Mouse (Mus musculus) retina, postnatal 7 days (tissue): Measurements from ENCODE around the gene Zzz3.

Source experiments
- DNase-seq: peaks from one replicate; pipeline ENCODE4 v3.0.0-alpha.2; 2012; ENCODE audit warnings: low read depth, low spot score

The Zzz3 gene

GRCm38 (mm10) chr3:152395350-152396277 is at the start of gene Zzz3:
Gene Zzz3, plus strand, starts transcription at chr3:152395473.
- peak; percentile 87 for DNase-seq

GRCm38 (mm10) chr3:152345732-152346632 is 49.3 kb upstream of the Zzz3 start, which contains the start of gene Usp33:
Gene Usp33, plus strand, starts transcription at chr3:152346478.
- DNase-seq = peak; percentile 79

GRCm38 (mm10) chr3:152346633-152347141 is 48.6 kb upstream of the Zzz3 start:
- no peak for DNase-seq

GRCm38 (mm10) chr3:152347227-152347626 is 48.0 kb upstream of the Zzz3 start:
- DNase-seq = no peak

- no peak for DNase-seq
These were observed 47.1 kb upstream of the Zzz3 start for GRCm38 (mm10) chr3:152348011-152348830.

GRCm38 (mm10) chr3:152350431-152350830 is 44.8 kb upstream of the Zzz3 start:
- no peak for DNase-seq

- DNase-seq = no peak
These were observed 44.3 kb upstream of the Zzz3 start for GRCm38 (mm10) chr3:152350966-152351365.

GRCm38 (mm10) chr3:152352289-152352688 is 43.0 kb upstream of the Zzz3 start:
- no peak for DNase-seq

- no peak for DNase-seq
These were observed 41.7 kb upstream of the Zzz3 start for GRCm38 (mm10) chr3:152353434-152354177.

- DNase-seq = no peak
These were observed 39.9 kb upstream of the Zzz3 start for GRCm38 (mm10) chr3:152355361-152355760.

GRCm38 (mm10) chr3:152356751-152357150 is 38.5 kb upstream of the Zzz3 start:
- DNase-seq = no peak

- DNase-seq = no peak
These were observed 36.1 kb upstream of the Zzz3 start for GRCm38 (mm10) chr3:152359151-152359550.

- DNase-seq = no peak
These were observed 31.1 kb upstream of the Zzz3 start for GRCm38 (mm10) chr3:152364181-152364580.

GRCm38 (mm10) chr3:152376063-152376462 is 19.2 kb upstream of the Zzz3 start:
- DNase-seq = no peak

- DNase-seq = no peak
These were observed 11.2 kb upstream of the Zzz3 start for GRCm38 (mm10) chr3:152384106-152384505.

GRCm38 (mm10) chr3:152396278-152396987 is 1.2 kb downstream of the Zzz3 start:
- peak; percentile 95 for DNase-seq

- DNase-seq = no peak
These were observed 1.7 kb downstream of the Zzz3 start for GRCm38 (mm10) chr3:152396988-152397314.

GRCm38 (mm10) chr3:152397335-152397940 is 2.2 kb downstream of the Zzz3 start:
- no peak for DNase-seq

GRCm38 (mm10) chr3:152400441-152400840 is 5.2 kb downstream of the Zzz3 start:
- DNase-seq = no peak
